Mouse (Mus musculus): ENCODE data around the gene Il9.

DNA sequence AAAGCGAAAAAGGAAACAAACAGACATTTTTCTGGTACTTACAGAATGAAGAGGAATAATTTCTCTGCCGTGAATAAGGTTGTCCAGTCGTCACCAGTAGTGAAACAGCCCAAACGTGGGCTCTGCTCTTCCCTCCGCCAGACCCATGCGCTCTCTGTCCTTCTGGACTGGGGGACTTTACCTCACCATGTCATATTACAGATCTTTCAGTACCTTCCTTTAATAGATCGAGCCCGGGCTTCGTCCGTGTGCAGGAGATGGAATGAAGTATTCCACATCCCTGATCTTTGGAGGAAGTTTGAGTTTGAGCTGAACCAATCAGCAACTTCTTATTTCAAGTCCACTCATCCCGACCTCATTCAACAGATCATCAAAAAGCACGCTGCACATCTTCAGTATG, 44.8 kb upstream of the Il9 start:
- TF ChIP-seq POLR2A (IDR thresholded peaks at IDR 0.05; ENCODE audit: borderline replicate concordance, extremely low read depth, low read depth, low read length) (no peak), CTCF (IDR thresholded peaks at IDR 0.05; ENCODE audit: insufficient read depth, low read length) (no peak)

Data from lung, adult 2 months (tissue).